Mouse (Mus musculus) layer of hippocampus, postnatal 10 days (tissue): ENCODE results near the gene Irgm1. TPM values are rescaled to one million over a fixed set of nuclear protein-coding genes. Genes with fewer than 3 reads are reported as not detected.
"Not testable (repeated sequence)": the region's sequence is repeated elsewhere in the genome, so short reads cannot be mapped to it uniquely, and the experiment has no call there.

Experiments
- DNase-seq, 2 experiments: peaks; one replicate each; pipeline ENCODE4 v3.0.0; 2021; ENCODE audit warnings: low spot score in 2 of 2
- total RNA-seq, 2 experiments: library from RNA; stranded (reverse); gene quantifications; 2 replicates each; pipeline ENCODE4 v1.2.3; 2021

Gene Irgm1
- total RNA-seq, 2 experiments from 2014 or later: 3.3 TPM

GRCm38 (mm10) chr11:48859014-48859413 lies 12.5 kb downstream of the Irgm1 start:
- DNase-seq: peak; percentile 52 to 66

GRCm38 (mm10) chr11:48853474-48854180 lies 17.9 kb downstream of the Irgm1 start:
- DNase-seq: peak; percentile 90 to 93

GRCm38 (mm10) chr11:48852624-48853473 lies 18.6 kb downstream of the Irgm1 start:
- DNase-seq: no peak

- DNase-seq: no peak
Observed at GRCm38 (mm10) chr11:48852190-48852589, 19.3 kb downstream of the Irgm1 start.

GRCm38 (mm10) chr11:48851270-48851995 lies 20.1 kb downstream of the Irgm1 start:
- no peak for DNase-seq

GRCm38 (mm10) chr11:48850240-48850639 lies 21.2 kb downstream of the Irgm1 start:
- no peak for DNase-seq

GRCm38 (mm10) chr11:48846881-48847280 lies 24.6 kb downstream of the Irgm1 start:
- DNase-seq: no peak

GRCm38 (mm10) chr11:48846362-48846761 lies 25.1 kb downstream of the Irgm1 start:
- DNase-seq: not testable (repeated sequence)

- no peak for DNase-seq
Observed at GRCm38 (mm10) chr11:48845244-48845815, 26.2 kb downstream of the Irgm1 start.

GRCm38 (mm10) chr11:48844309-48844708 lies 27.2 kb downstream of the Irgm1 start:
- DNase-seq: no peak

- no peak for DNase-seq
Observed at GRCm38 (mm10) chr11:48843202-48843601, 28.3 kb downstream of the Irgm1 start.

GRCm38 (mm10) chr11:48842378-48842792 lies 29.1 kb downstream of the Irgm1 start:
- DNase-seq: no peak

- no peak for DNase-seq
Observed at GRCm38 (mm10) chr11:48841213-48841612, 30.3 kb downstream of the Irgm1 start.

GRCm38 (mm10) chr11:48840805-48841204 lies 30.7 kb downstream of the Irgm1 start:
- DNase-seq: no peak

GRCm38 (mm10) chr11:48838879-48839680 lies 32.4 kb downstream of the Irgm1 start:
- DNase-seq: no peak

GRCm38 (mm10) chr11:48838181-48838797 lies 33.2 kb downstream of the Irgm1 start:
- DNase-seq: no peak

GRCm38 (mm10) chr11:48837310-48838180 lies 33.9 kb downstream of the Irgm1 start:
- peak; percentile 49 to 69 for DNase-seq

GRCm38 (mm10) chr11:48836990-48837309 lies 34.5 kb downstream of the Irgm1 start:
- DNase-seq: no peak

GRCm38 (mm10) chr11:48835923-48836322 lies 35.6 kb downstream of the Irgm1 start:
- no peak for DNase-seq
